Mouse (Mus musculus) ovary, postnatal 10 days (tissue): ENCODE results near the gene Spert.

Experiments
- DNase-seq: peaks from one replicate; pipeline ENCODE4 v3.0.0; 2022; ENCODE audit warnings: low spot score

Spert gene

DNA sequence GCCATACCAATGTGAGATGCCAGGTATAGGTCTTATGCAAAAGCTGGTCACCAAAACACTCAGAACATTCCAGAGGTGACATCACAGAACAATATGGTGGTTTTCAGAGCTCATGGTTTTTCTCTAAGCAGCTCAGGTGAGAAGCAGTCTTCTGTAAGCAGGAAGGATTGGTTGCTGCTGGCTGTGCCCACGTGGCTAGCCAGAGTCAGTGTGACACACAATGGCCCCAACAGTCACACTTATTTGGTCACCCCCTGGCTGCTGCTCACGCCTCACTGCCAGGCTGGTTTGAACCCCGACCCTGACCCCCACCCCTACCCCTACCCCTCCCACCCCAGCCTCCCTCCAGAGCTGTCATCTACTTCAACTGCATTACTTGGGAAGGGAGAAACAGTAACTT lies at the start of gene Spert:
TSS of gene Spert (minus strand) at position 139 of the 400 bp plus-strand sequence.
- no peak for DNase-seq

DNA sequence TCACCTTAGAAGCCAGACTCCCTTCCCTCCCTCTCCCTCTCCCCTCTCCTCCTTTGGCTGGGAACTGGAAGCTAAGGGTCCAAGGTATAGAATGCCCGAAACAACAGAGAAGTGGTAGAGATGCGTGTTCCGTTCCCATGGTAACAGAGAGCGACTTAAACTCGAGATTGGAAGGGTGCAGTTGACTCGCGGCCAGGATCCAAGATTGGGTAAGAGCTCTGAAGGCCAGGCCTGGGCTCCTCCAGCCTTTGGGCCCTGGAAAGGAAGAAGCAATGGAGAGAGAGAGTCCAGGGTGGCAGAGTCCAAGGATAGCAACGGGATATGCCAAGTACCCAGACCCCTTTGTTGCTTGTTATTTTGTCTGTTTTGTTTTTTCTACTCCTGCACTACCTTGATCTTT lies 49.2 kb upstream of the Spert start, which contains the start of gene Erich6b:
TSS of gene Erich6b (plus strand) at position 180 of the 400 bp plus-strand sequence.
- no peak for DNase-seq

DNA sequence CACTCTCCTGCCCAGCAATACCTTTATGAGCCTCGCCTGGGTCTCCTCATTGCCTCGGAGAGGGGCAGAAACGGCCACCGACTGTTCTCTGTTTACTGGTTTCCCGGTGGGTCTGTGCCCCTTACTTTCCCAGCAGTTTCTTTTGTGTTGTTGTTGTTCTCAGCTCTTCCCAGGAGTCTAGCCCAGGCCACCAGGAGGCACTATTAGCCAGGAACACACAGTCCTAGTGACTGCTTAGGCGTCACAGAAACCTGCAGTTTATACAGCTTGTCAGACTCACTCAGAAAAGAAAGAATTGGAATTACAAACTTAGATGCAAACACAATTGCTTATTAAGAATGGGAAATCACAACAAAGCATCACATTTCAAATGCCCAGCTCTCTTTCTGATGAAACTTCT lies 48.5 kb upstream of the Spert start:
- DNase-seq: no peak

DNA sequence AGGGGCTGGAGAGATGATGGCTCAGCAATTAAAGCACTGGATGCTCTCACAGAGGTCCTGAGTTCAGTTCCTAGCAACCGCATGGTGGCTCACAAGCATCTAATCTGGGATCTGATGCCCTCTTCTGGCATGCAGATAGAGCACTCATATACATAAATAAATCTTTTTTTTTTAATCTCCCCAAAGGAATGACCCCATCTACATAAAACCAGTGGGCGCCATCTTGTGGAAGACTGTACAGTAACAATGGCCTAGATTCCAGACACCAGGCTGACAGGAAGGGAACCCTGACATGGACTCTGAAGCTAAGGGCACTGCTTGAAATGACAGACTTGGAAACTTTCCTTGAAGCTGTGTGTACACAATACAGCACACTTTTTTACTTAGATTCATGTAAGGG lies 47.9 kb upstream of the Spert start:
- DNase-seq: no peak

DNA sequence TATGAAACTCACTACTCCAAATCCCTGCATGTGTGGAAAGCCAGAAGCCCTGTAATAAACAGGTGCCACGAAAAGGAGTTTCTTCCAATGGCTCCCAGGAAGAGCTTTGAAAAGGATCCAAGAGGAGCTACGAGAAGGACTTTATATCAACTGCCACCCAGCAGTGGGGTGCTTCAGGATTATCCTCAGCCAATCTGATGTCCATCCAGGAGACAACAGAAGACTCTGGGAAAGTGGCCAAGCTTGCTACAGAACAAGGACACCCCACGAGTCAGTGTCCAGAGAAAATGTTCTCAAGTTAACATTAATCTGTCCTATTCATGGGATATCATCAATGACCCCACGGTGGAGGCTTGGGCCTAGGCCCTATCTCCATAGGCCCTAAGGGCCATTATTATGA lies 44.7 kb upstream of the Spert start:
- DNase-seq: no peak

DNA sequence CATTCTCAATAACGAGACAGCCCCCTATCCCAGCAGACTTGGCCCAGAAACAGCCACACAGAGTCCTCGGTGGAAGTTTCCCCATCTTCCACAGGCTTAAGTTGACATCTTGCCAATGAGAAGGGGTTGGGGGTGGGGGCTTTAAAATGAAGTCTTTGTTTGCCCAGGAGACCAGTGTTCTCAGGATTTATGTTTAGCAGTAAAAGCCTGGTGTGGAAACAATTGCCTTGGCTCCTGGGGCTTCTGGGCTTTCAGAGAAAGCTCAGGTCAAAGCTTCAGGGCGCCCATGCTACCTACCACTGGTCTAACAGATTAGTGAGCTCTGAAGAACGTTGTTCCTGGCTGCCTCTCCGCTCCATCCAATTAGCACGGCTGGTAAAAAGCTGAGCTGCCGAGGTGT lies 43.2 kb upstream of the Spert start:
- DNase-seq: no peak

DNA sequence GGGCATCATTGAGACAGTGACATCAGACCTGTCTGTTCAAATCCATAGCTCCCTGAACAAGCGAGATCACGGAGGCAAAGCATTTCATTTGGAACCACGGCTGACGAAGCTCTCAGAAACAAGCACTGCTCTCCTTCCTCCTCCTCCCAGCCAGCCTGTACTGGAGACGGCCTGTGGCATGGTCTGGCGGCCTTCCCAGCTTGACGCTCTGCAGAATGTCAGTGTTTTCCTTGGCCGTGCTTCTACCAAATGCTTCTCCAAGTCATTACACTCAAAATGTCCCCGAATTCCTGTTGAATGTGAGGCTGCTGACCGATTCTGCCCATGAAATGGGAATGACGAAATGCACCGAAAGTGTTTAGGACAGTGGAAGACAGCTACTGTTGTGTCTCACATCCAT lies 42.4 kb upstream of the Spert start:
- no peak for DNase-seq

DNA sequence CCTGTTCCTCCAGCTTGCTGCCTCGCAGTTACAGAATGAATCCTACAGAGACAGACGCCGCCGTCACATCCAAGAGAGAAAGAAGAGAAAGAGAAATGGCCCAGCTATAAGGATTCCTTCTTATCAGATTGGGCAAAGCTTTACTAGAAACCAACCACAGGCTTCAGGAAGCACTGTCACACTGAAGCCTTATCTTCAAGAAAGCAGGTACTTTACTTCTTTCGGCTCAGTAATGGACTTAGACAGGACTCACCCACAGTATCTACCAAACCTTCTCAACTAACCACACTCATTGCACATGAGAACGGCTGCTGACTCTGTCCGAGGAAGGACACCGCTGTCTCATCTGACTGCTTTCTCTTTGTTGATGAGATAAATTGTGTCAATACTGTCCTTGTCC lies 36.0 kb upstream of the Spert start:
- no peak for DNase-seq

DNA sequence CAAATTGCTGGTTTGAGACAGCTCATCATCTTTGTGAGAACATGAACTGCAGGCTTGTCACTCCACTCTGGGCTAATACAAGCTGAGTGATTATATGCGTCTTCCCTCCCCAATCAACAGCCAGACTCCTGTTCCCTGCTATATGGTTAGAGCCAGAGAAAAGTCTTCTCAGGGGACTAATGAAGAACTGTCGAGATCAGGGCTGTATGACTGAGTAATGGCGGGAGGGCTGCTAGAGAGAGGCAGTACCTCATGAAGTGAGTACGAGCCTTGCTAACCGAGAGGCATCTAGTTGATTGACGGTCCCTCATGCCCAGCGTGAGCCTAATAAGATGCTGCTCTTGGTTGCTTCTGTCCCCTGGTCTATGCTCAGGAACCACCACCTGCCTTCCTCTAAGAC lies 30.1 kb upstream of the Spert start:
- no peak for DNase-seq

DNA sequence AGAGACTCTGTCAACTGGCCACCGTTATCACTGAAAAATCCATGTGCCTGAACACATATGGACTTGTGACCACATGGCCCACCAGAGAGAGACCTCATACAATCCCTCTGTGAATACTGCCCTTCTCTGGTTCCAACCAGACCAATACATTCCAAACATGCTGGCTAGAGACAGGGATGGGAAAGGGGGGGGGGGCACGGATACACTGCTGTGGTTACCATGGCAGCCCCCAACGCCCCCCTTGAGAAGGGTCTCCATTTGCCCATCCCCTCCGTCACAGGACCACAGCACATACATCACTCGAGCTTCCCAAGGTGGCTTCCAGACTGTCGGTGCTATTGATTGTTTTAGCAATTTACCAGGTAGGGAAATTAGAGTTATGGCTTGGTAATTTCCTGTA lies 23.5 kb upstream of the Spert start:
- no peak for DNase-seq

DNA sequence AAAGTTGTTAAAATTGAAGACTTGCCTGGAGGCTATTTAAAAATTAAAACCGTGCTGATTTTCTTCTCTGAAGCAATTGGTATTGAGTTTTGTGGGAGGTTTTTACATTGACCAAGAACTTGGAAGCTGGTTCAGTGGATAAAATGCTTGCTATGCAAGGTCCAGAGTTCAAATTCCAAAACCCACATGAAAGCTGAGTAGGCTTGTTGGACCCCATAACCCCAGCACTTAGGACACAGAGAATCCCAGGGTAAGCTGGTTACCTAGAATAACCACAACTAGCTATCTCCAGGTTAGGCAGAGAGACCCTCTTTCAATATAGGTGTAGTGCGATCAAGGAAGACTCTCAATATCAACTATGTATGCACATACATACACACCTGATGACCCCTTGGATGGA lies 16.3 kb upstream of the Spert start:
- DNase-seq: no peak

DNA sequence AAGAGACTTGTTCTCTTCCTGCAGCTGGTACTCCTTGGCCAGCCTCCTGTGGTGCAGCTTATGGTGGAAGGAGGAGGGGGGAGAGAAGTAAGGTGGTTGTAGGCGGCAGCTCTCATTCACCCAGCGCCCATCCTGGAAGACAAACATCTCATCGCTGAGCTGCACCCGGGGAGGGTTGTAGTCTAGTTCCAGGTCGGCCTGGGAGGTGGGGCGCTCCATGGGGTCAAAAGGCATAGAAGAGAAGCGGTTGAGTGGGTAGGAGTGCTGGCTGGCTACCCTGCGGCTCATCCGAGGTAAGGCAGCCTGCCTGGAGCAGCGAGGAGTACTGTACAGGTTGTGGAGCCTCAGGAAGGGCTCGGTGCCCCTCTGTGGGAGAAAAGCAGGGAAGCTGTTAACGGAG lies 9.0 kb downstream of the Spert start:
- no peak for DNase-seq

DNA sequence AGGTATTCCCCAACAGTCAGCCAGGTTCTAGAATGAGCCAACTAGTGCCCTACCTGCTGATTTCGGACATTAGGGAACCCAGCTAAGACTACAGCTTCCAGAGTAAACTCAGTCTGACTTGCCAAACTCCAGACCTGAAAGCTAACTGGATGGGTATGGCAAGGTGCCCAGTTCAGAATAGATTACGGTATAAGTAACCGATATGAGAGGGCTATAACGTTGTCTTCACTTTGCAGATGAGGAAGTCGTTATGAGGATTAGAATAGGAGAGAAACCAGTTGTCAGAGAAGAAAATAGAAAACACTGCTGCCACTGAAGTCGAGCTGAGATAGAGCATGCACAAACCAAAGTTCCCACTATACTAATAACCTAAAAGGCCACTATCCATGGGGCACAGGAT lies 13.9 kb downstream of the Spert start:
- DNase-seq: no peak

DNA sequence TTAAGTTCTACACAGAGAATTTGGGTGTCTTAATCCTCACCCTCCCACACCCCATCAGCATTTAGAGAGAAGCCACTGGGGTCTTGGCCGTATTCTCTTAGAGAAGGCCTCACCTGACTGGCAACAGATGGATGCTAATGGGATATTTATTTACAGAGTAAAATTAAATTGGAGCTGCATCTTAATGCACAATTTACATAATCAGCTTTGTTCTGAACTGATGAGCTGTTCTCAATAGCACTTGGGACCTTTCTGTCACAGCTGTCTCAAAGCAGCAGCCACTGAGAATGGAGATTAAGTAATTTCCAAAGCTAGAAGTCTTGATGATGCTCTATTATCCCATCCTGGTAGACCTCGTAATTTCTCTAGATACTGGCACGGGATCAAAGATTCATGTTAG lies 26.6 kb downstream of the Spert start:
- no peak for DNase-seq

DNA sequence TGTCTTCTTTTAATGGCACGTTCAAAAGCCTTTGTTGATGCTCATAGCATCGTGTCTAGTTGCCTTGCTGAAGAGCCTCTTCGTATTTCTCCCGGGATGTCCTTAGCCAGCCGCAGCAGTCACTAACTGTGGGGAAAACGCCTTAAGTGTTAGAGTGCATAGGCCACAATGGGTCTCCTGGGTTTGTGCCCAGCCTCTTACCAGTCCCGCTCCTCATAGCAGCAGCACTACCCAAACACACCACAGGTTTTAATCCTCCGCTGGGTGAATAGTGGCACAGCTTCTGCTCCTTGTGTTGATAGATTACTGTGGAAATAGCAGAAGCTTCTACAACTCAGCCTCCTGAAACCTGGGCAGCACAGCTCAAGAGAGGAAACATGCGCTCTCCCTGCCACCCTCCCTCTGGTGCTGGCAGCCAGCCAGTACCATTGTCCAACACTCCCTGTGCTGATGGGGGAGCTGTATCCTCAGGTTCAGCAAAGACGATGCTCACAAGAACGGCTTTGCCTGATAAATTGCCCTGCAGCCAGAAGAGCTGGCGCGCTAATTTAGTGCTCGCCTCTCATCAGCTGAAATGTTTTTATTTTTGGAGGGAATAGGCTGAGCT lies 27.3 kb downstream of the Spert start:
- peak; percentile 13 for DNase-seq

DNA sequence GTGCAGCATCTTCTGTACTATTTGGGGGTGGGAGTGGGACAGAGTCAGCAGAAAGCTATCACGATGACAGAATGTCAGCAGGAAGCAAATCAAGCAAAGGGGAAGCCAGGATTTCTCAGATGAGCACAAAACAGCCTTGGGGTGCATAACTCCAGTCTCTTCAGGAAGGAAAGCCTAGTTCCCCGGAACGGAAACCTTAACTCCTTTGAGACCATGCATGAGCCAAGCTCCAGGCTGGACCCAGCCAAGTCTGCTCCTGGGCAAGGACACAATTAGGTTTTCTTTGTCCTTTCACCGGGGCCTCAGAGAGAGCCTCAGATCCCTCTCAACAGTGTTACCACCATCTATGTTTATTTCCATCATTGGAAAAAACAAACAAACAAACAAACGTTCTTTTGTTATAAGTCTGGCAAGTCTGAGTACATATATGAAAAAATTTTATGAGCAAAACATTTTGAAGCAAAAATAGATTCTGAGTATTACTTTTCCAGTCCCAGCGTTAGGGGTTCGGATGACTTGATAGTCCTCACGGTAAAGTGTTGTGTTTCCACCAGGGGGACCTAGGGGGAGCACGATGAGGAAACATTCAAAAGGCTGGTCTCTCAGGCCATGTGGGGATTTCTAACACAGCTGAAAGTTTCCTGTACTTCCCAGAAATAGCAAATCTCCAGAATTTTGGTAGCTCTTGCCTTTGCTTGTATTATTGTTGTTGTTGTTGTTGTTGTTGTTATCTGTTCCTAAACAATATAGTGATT lies 31.2 kb downstream of the Spert start:
- DNase-seq: no peak

DNA sequence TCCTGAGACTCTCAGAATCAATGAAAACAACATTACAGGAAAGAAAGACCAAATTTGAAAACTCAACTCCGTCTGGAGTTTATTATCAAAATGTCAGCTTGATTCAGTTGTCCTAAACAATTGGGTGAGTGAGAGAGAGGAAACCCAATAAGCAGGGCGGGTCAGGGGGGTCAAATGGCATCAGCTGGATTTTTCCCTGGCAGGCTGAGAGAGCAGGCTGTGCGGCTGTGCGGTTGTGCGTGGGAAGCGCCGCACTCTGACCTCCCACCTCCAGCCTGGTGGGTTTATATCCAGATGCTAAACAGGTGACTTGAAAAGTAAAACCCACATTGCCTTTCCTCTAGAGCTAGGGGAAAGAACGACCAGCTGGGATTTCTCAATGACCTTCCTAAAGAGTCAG lies 51.2 kb downstream of the Spert start:
- no peak for DNase-seq

DNA sequence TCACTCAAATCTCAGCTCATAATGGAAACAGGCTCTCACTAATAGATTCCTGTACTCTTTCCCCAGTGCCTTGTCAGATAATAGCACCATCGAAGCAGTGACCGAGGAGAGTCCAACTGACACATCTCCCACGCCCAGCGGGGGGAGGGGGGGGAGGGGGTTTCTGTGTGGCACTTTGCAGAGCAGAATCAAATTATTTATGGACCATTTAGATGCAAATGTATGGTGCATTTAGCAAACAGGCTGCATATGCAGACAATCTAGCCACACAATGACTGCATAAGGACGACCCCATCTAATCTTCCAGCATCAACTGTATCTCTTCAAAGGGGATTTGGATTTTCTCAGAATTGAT lies 51.9 kb downstream of the Spert start:
- DNase-seq: no peak

DNA sequence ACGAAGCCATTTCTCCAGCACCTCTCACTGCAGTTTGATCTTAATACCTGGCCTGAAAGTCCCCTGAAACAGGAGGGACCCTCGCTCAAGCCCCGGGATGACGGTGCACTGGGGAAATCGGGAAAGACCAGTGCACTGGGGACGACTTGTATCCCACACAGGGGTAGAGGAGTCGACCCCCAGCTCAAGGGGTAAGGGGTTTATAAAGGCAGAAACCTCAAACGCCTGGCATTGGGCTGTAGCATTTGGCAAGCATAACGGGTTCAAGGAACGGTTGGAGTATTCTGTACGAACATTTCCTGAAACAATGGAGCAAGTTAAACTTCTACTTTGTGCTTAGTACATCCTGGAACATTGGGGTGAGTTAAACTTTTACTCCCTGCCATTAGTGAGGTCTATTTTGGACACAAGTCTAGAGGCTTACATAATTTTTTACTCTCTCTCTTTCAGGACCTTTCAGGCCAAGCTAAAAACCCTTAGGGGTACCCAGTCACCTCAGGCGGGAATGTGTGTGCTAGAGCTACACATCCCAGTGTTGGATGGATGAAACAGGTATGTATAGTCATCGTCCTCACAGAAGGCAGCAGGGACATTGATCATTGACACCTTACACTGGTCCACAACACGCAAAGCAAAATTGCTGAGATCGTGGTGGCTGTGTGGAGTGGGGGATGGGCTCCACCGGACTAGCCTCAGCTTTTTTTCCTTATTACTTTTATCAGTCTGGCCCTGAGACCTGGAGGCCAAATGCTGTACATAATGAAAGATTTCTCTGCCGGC lies 52.5 kb downstream of the Spert start:
- no peak for DNase-seq

DNA sequence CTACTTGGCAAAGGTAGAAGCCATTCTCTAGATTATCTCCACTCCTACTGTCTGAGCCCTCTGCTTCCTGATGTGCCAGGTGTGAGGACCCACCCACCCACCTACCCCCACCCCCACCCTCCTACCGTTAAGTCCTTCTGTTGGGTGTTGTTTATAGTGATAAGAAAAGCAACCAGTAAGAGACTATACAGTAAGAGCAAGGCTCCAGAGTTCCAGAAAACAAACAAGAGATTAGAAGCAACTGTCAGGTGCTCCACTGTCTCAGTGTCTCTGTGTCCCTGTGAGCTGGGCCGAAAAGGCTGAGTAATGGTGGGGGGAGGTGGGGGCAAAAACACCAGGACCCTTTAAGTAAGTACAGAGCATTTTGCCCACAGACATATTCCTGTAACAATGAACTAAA lies 53.7 kb downstream of the Spert start:
- DNase-seq: no peak
